Mouse (Mus musculus) C2C12 (cell line): ENCODE measurements around the gene Opn4.

Source experiments
- CEBPB ChIP-seq: IDR thresholded peaks from one replicate; pipeline ENCODE4 v1.6.1; 2011; ENCODE audit warnings: low read depth, mild to moderate bottlenecking, control low read depth, moderate library complexity
- CTCF ChIP-seq: IDR thresholded peaks from one replicate; pipeline ENCODE4 v1.5.1; 2011; ENCODE audit not compliant: control insufficient read depth, insufficient read depth, insufficient read length
- FOSL1 ChIP-seq: IDR thresholded peaks from one replicate; pipeline ENCODE4 v1.8.0; 2011; ENCODE audit warnings: mild to moderate bottlenecking, low read length; ENCODE audit not compliant: poor library complexity, insufficient read depth, severe bottlenecking
- MAX ChIP-seq: IDR thresholded peaks from one replicate; pipeline ENCODE4 v1.6.1; 2011; ENCODE audit warnings: mild to moderate bottlenecking, control low read depth
- MYOD1 ChIP-seq: IDR thresholded peaks from one replicate; pipeline ENCODE4 v1.6.1; 2011; ENCODE audit warnings: low read depth; ENCODE audit not compliant: control insufficient read depth, insufficient read length
- MYOG ChIP-seq: IDR thresholded peaks from one replicate; pipeline ENCODE4 v1.6.1; 2011; ENCODE audit not compliant: control insufficient read depth, insufficient read length; ENCODE audit errors: extremely low read depth
- USF1 ChIP-seq: IDR thresholded peaks from one replicate; pipeline ENCODE4 v1.6.1; 2011; ENCODE audit warnings: low read depth, mild to moderate bottlenecking, control low read depth, moderate library complexity

- TF ChIP-seq CTCF (no peak), MYOD1 (no peak), CEBPB (no peak), MYOG (no peak), USF1 (no peak), FOSL1 (no peak), MAX (no peak)
Measured at GRCm38 (mm10) chr14:34611591-34611990, 11.6 kb upstream of the Opn4 start.
